Mouse (Mus musculus): ENCODE measurements around the gene Efcc1.

The Efcc1 gene

DNA sequence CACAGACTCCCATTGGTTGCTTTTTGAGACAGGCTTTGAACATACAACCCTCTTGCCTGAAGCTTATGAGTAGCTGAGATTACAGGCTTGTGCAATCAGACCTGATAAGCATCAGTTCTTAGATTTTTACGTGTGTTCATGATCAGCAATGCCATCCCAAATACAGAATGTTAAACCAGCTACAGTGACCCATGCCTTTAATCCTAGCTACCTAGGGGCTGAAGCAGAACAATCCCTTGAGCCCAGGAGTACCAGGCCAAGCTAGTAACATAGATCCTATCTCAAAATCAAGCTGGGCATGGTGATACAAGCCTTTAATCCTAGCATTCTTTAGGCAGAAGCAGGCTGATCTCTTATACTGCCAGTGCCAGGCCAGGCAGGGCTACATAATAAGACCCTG is 73.4 kb downstream of the Efcc1 start:
- no peak for DNase-seq (ENCODE audit: low read depth, low spot score)

DNA sequence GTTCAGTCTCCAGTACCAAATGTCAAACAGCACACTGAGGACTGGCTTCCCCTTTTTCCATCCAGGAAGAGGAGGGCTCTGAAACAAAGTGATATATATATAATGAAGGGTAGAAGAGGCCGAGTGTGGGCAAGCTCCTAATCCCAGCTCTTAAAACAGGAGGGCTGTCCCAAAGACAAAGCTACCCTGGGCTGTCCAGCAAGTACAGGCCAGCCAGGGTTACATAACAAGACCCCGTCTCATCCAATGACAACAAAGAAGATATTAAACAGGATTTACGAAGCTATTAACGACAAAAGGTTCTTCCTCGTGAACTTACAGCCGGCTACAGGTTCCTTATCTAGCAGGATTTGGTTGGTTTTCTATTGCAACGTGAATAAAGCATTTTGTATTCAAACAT is 74.2 kb downstream of the Efcc1 start:
- no peak for DNase-seq (ENCODE audit: low read depth, low spot score)

DNA sequence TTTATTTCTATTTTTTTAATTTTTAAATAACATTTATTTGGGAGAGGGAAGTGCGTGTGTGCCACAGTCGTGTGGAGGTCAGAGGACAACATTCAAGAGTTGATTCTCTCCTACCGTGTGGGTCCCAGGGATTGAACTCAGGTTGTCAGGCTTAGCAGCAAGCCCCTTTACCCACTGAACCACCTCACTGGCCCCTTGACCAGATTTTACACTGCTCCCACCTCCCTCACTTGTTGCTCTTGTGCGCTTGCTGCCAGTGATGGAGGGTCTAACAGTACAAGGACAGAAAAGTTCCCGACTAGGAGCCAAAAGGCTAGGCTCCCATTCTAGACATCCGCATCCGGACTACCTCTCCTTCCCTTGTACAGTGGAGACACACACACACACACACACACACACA is 74.8 kb downstream of the Efcc1 start:
- DNase-seq (ENCODE audit: low read depth, low spot score) = no peak
